Comparison of ENCODE assay signal across 26 mouse cellular contexts in genomic region chr15:6296071-6296470, GRCm38 (mm10). TPM values are rescaled to one million over a fixed set of nuclear protein-coding genes. Genes with fewer than 3 reads are reported as not detected.
A peak's percentile ranks its signal among the peaks of the same experiment; 100 is the strongest.
DNase-seq lines count a peak whose midpoint lies in the region; ATAC-seq and TF ChIP-seq lines count a peak whose summit lies in the region.
"Had no signal": no experiment of that assay in that cellular context is flagged by ENCODE, and none has a peak within 500 bp of the region (broad histone marks: within the 10 kb centered on the region; RNA-seq: fewer than 3 reads in every experiment).

No protein-coding gene starts in this region.

- no peaks in the 10 kb centered on the region for H3K79me2 ChIP-seq in myocyte (ENCODE audit: control insufficient read depth, insufficient read depth)

- ATAC-seq in lung, postnatal 0 days = no peak
- peak; percentile 52 for ATAC-seq in common myeloid progenitor, adult 5-6 weeks (replicated peaks; ENCODE audit: low read depth, poor library complexity, severe bottlenecking)
- peak; percentile 63 for ATAC-seq in granulocyte monocyte progenitor cell, adult 5-6 weeks (replicated peaks; ENCODE audit: poor library complexity, severe bottlenecking)
- ATAC-seq: CD4-positive, CD25-positive, alpha-beta regulatory T cell, adult 4 months; forebrain, embryonic 13.5 days; forebrain, embryonic 16.5 days had no signal

- H3K9ac ChIP-seq in lung, postnatal 0 days (replicated peaks; ENCODE audit: low read depth) = no peak overlapping the region
- H3K9ac ChIP-seq: embryonic facial prominence, embryonic 13.5 days; forebrain, embryonic 13.5 days; hindbrain, embryonic 12.5 days; hindbrain, embryonic 15.5 days had no signal

- no peaks in the 10 kb centered on the region for H3K9me3 ChIP-seq in lung, postnatal 0 days (ENCODE audit: low read length)
- H3K9me3 ChIP-seq: embryonic facial prominence, embryonic 10.5 days; embryonic facial prominence, embryonic 13.5 days; forebrain, embryonic 13.5 days; hindbrain, embryonic 12.5 days; hindbrain, embryonic 15.5 days had no signal

- H3ac ChIP-seq in myocyte (ENCODE audit: control insufficient read depth, insufficient read length) = no peak overlapping the region

- no peak for TF ChIP-seq CTCF in lung, postnatal 0 days (IDR thresholded peaks at IDR 0.05)

- H3K27ac ChIP-seq in lung, postnatal 0 days (ENCODE audit: low read length) = no peak overlapping the region
- H3K27ac ChIP-seq: embryonic facial prominence, embryonic 10.5 days; embryonic facial prominence, embryonic 13.5 days; forebrain, embryonic 13.5 days; gastrocnemius, adult 2 months; heart, adult 2 months; hindbrain, embryonic 12.5 days; hindbrain, embryonic 15.5 days had no signal

- no peaks in the 10 kb centered on the region for H3K36me3 ChIP-seq in lung, postnatal 0 days (ENCODE audit: insufficient read depth, low read length)
- no peaks in the 10 kb centered on the region for H3K36me3 ChIP-seq in myocyte (ENCODE audit: control insufficient read depth, insufficient read depth)
- H3K36me3 ChIP-seq: embryonic facial prominence, embryonic 10.5 days; embryonic facial prominence, embryonic 13.5 days; hindbrain, embryonic 12.5 days; hindbrain, embryonic 15.5 days had no signal

- TF ChIP-seq EP300 in lung, postnatal 0 days (IDR thresholded peaks at IDR 0.05) = no peak

- H3K4me2 ChIP-seq in lung, postnatal 0 days (replicated peaks; ENCODE audit: low read depth, low read length) = no peak overlapping the region
- no peak overlapping the region for H3K4me2 ChIP-seq in myocyte (ENCODE audit: low read depth)
- H3K4me2 ChIP-seq: embryonic facial prominence, embryonic 13.5 days; forebrain, embryonic 13.5 days; heart, embryonic 11.5 days; hindbrain, embryonic 12.5 days; hindbrain, embryonic 15.5 days had no signal

- TF ChIP-seq POLR2A in myocyte (IDR thresholded peaks at IDR 0.05; ENCODE audit: insufficient read length, low read depth) = no peak

- 25% methylated on average over 2 of the region's 2 CpGs for WGBS in lung, postnatal 0 days

- H3K4me1 ChIP-seq in lung, postnatal 0 days (ENCODE audit: insufficient read depth, low read depth, low read length) = no peaks in the 10 kb centered on the region
- H3K4me1 ChIP-seq: embryonic facial prominence, embryonic 10.5 days; embryonic facial prominence, embryonic 13.5 days; forebrain, embryonic 13.5 days; hindbrain, embryonic 12.5 days; hindbrain, embryonic 15.5 days had no signal

- H3K4me3 ChIP-seq in lung, postnatal 0 days (ENCODE audit: low read depth, low read length) = no peak overlapping the region
- no peak overlapping the region for H3K4me3 ChIP-seq in myocyte
- H3K4me3 ChIP-seq: embryonic facial prominence, embryonic 10.5 days; embryonic facial prominence, embryonic 13.5 days; erythroblast, embryonic 14.5 days; forebrain, embryonic 13.5 days; gastrocnemius, adult 2 months; heart, adult 2 months; hindbrain, embryonic 12.5 days; hindbrain, embryonic 15.5 days had no signal

- DNase-seq in lung, postnatal 10 days = peak; percentile 5
- no peak for DNase-seq in lung, postnatal 0 days (ENCODE audit: low spot score)
- no peak for DNase-seq in kidney, postnatal 25 days
- DNase-seq: adrenal gland, adult 2 months; adrenal gland, postnatal 14 days; cerebellum, adult 11 months; cerebellum, adult 2 months; cerebellum, adult 9-11 months; cerebellum, postnatal 25 days; embryo, embryonic 11 days; gastrocnemius, adult 2 months; gastrocnemius, postnatal 14 days; heart, adult 2 months had no signal

- H3K27me3 ChIP-seq in lung, postnatal 0 days (replicated peaks; ENCODE audit: insufficient read depth, low read length) = no peaks in the 10 kb centered on the region
- H3K27me3 ChIP-seq in myocyte (ENCODE audit: control insufficient read depth, insufficient read depth, insufficient read length) = no peaks in the 10 kb centered on the region
- H3K27me3 ChIP-seq: embryonic facial prominence, embryonic 13.5 days; forebrain, embryonic 13.5 days; hindbrain, embryonic 12.5 days; hindbrain, embryonic 15.5 days had no signal

TF ChIP-seq in myocyte, 11 proteins besides CTCF, POLR2A, EP300 and RAD21:
- TF ChIP-seq CEBPB (IDR thresholded peaks at IDR 0.05; ENCODE audit: insufficient read depth, poor library complexity, severe bottlenecking) = peak; percentile 64; the same call in 1 of the 2 replicates
- no peak for TF ChIP-seq TCF12 (IDR thresholded peaks at IDR 0.05; ENCODE audit: insufficient read depth, poor library complexity, severe bottlenecking)

RNA-seq across cellular contexts. Expression of gene Dab2, which starts 3.5 kb away (rescaled TPM):
- 20.9 and 25.7 TPM in 2 replicates for polyA plus RNA-seq in lung, postnatal 0 days (2015; fragmentation: Nextera tagmentation; extraction: Ambion mirVana)
- total RNA-seq in common myeloid progenitor, adult 5-6 weeks (2017) = 0.59 TPM in 1 of 2 replicates, not detected in the other
- 1.7 and 5.2 TPM in 2 replicates for total RNA-seq in granulocyte monocyte progenitor cell, adult 5-6 weeks (2014; fragmentation: Nextera tagmentation)
- 0.90 and 1.1 TPM in 2 replicates for total RNA-seq in granulocyte monocyte progenitor cell, adult 5-6 weeks (2017)
- 9.8 TPM for polyA plus RNA-seq in myocyte (2012; fragmentation: generic; extraction: Trizol)
- total RNA-seq: MEL had no signal
- polyA plus RNA-seq: CD4-positive, CD25-positive, alpha-beta regulatory T cell, adult 4 months; erythroblast, embryonic 14.5 days had no signal
